Mouse (Mus musculus): ENCODE data around the gene 4930539E08Rik. TPM values are rescaled to one million over a fixed set of nuclear protein-coding genes. Genes with fewer than 3 reads are reported as not detected.

The 4930539E08Rik gene
- total and polyA plus RNA-seq, 2 experiments from 2014 or later: 2.1 to 5.6 TPM

- Histone ChIP-seq H3K9me3 (ENCODE audit: low read length) (no peaks in the 10 kb centered on the region), H3K36me3 (ENCODE audit: insufficient read depth, low read length) (no peaks in the 10 kb centered on the region), H3K9ac (replicated peaks; ENCODE audit: low read length) (no peak overlapping the region), H3K27ac (peak overlapping the region; percentile 68; the same call in 1 of the 2 replicates), H3K27me3 (ENCODE audit: insufficient read depth, low read length) (no peaks in the 10 kb centered on the region), H3K4me2 (ENCODE audit: low read depth, low read length) (peak overlapping the region; percentile 30), H3K4me1 (ENCODE audit: insufficient read depth, low read length) (peaks cover 8% of the 10 kb centered on the region; the same call in 1 of the 2 replicates), H3K4me3 (ENCODE audit: low read length) (no peak overlapping the region)
- peak; percentile 71 for ATAC-seq
- WGBS: 13% methylated on average over 14 of the region's 14 CpGs
- peak; percentile 43 for TF ChIP-seq CTCF (IDR thresholded peaks at IDR 0.05; ENCODE audit: low read depth)
- DNase-seq (ENCODE audit: low spot score): peak; percentile 78
These were observed 15.4 kb upstream of the 4930539E08Rik start for GRCm38 (mm10) chr17:28930392-28931074.

DNA sequence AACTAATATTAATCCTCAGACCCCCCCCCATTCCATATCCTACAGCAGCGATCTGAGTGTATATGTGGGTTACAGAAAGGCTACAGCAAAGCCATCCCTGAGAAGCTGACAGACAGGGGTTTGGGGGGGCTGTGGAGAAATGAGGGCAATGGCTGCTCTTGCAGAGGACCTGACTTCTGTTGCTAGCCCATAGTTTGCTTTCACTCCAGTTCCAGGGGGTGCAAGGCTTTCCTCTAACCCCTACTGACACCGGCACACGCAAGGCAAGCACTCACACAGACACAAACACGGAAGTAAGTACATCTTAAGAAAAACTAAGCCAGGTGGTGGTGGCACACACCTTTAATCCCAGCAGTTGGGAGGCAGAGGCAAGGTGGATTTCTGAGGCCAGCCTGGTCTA lies 14.2 kb upstream of the 4930539E08Rik start:
- Histone ChIP-seq H3K4me1 (ENCODE audit: insufficient read depth, low read length) (peaks cover 8% of the 10 kb centered on the region; the same call in 1 of the 2 replicates), H3K9me3 (ENCODE audit: low read length) (no peaks in the 10 kb centered on the region), H3K4me3 (ENCODE audit: low read length) (no peak overlapping the region), H3K4me2 (ENCODE audit: low read depth, low read length) (no peak overlapping the region), H3K36me3 (ENCODE audit: insufficient read depth, low read length) (no peaks in the 10 kb centered on the region), H3K27me3 (ENCODE audit: insufficient read depth, low read length) (no peaks in the 10 kb centered on the region), H3K9ac (replicated peaks; ENCODE audit: low read length) (no peak overlapping the region), H3K27ac (no peak overlapping the region)
- 97% methylated on average over 4 of the region's 4 CpGs for WGBS
- TF ChIP-seq CTCF (IDR thresholded peaks at IDR 0.05; ENCODE audit: low read depth): no peak
- ATAC-seq: no peak
- no peak for DNase-seq (ENCODE audit: low spot score)

GRCm38 (mm10) chr17:28928004-28928403 lies 12.9 kb upstream of the 4930539E08Rik start:
- Histone ChIP-seq H3K36me3 (ENCODE audit: insufficient read depth, low read length) (no peaks in the 10 kb centered on the region), H3K9me3 (ENCODE audit: low read length) (no peaks in the 10 kb centered on the region), H3K27me3 (ENCODE audit: insufficient read depth, low read length) (no peaks in the 10 kb centered on the region), H3K9ac (replicated peaks; ENCODE audit: low read length) (no peak overlapping the region), H3K27ac (no peak overlapping the region), H3K4me3 (ENCODE audit: low read length) (no peak overlapping the region), H3K4me2 (ENCODE audit: low read depth, low read length) (no peak overlapping the region), H3K4me1 (ENCODE audit: insufficient read depth, low read length) (peaks cover 8% of the 10 kb centered on the region; the same call in 1 of the 2 replicates)
- DNase-seq (ENCODE audit: low spot score) (no peak), ATAC-seq (no peak)
- no peak for TF ChIP-seq CTCF (IDR thresholded peaks at IDR 0.05; ENCODE audit: low read depth)
- WGBS: 75% methylated on average over 9 of the region's 9 CpGs

GRCm38 (mm10) chr17:28926866-28927635 lies 11.9 kb upstream of the 4930539E08Rik start:
- Histone ChIP-seq H3K4me2 (ENCODE audit: low read depth, low read length) (no peak overlapping the region), H3K9ac (replicated peaks; ENCODE audit: low read length) (no peak overlapping the region), H3K9me3 (ENCODE audit: low read length) (no peaks in the 10 kb centered on the region), H3K36me3 (ENCODE audit: insufficient read depth, low read length) (no peaks in the 10 kb centered on the region), H3K4me3 (ENCODE audit: low read length) (no peak overlapping the region), H3K27me3 (ENCODE audit: insufficient read depth, low read length) (no peaks in the 10 kb centered on the region), H3K4me1 (ENCODE audit: insufficient read depth, low read length) (peaks cover 8% of the 10 kb centered on the region; the same call in 1 of the 2 replicates), H3K27ac (no peak overlapping the region)
- DNase-seq (ENCODE audit: low spot score) (peak; percentile 68), ATAC-seq (no peak)
- TF ChIP-seq CTCF (IDR thresholded peaks at IDR 0.05; ENCODE audit: low read depth): peak; percentile 82
- WGBS: 51% methylated on average over 15 of the region's 15 CpGs

DNA sequence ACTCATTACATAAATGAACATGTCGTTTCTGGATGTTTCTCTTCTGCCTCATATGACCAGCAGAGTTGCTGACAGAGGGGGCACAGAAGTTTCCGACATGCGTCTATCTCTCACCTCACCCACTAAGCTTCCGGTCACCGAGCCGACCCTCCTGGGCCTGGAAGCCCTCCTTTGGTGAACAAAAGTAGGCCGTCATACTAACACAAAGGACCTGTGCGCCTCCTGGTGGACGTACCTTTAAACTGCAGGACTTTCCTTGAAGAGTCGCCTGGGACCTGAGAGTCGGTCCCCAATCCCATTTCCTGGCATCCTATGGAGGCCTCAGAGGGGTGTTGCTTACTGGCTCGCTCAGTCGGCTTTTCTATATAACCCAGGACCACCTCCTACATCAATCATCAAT lies 11.3 kb upstream of the 4930539E08Rik start:
- peak; percentile 87 for TF ChIP-seq CTCF (IDR thresholded peaks at IDR 0.05; ENCODE audit: low read depth)
- no peaks in the 10 kb centered on the region for H3K9me3 ChIP-seq (ENCODE audit: low read length)
- no peak overlapping the region for H3K27ac ChIP-seq
- no peak overlapping the region for H3K4me3 ChIP-seq (ENCODE audit: low read length)
- no peaks in the 10 kb centered on the region for H3K36me3 ChIP-seq (ENCODE audit: insufficient read depth, low read length)
- ATAC-seq (no peak), DNase-seq (ENCODE audit: low spot score) (peak; percentile 86)
- no peak overlapping the region for H3K4me2 ChIP-seq (ENCODE audit: low read depth, low read length)
- H3K4me1 ChIP-seq (ENCODE audit: insufficient read depth, low read length): peaks cover 8% of the 10 kb centered on the region; the same call in 1 of the 2 replicates
- no peaks in the 10 kb centered on the region for H3K27me3 ChIP-seq (ENCODE audit: insufficient read depth, low read length)
- H3K9ac ChIP-seq (replicated peaks; ENCODE audit: low read length): no peak overlapping the region
- 10% methylated on average over 13 of the region's 13 CpGs for WGBS

- no peak for TF ChIP-seq CTCF (IDR thresholded peaks at IDR 0.05; ENCODE audit: low read depth)
These were observed 10.0 kb upstream of the 4930539E08Rik start for GRCm38 (mm10) chr17:28924957-28925595.

More at GRCm38 (mm10) chr17:28924957-28925595, 10.0 kb upstream of the 4930539E08Rik start:
- DNase-seq (ENCODE audit: low spot score) (no peak), ATAC-seq (no peak)
- Histone ChIP-seq H3K4me3 (ENCODE audit: low read length) (no peak overlapping the region), H3K27me3 (ENCODE audit: insufficient read depth, low read length) (no peaks in the 10 kb centered on the region), H3K27ac (no peak overlapping the region), H3K9ac (replicated peaks; ENCODE audit: low read length) (no peak overlapping the region), H3K4me1 (ENCODE audit: insufficient read depth, low read length) (peaks cover under 1% of the 10 kb centered on the region; the same call in 1 of the 2 replicates), H3K9me3 (ENCODE audit: low read length) (no peaks in the 10 kb centered on the region), H3K4me2 (ENCODE audit: low read depth, low read length) (no peak overlapping the region), H3K36me3 (ENCODE audit: insufficient read depth, low read length) (no peaks in the 10 kb centered on the region)
- 80% methylated on average over 8 of the region's 8 CpGs for WGBS
